Mouse (Mus musculus): Measurements from ENCODE around the gene Catsper1. TPM values are rescaled to one million over a fixed set of nuclear protein-coding genes. Genes with fewer than 3 reads are reported as not detected.
A peak's percentile ranks its signal among the peaks of the same experiment; 100 is the strongest.
"Not testable (repeated sequence)": the region's sequence is repeated elsewhere in the genome, so short reads cannot be mapped to it uniquely, and the experiment has no call there.

Catsper1 gene
- polyA plus RNA-seq, 1 experiment from 2014 or later: not detected

GRCm38 (mm10) chr19:5323801-5324200, 11.7 kb upstream of the Catsper1 start:
- no peak overlapping the region for H3K9ac ChIP-seq
- 62% methylated on average over 17 of the region's 17 CpGs for WGBS
- no peak for ATAC-seq (ENCODE audit: insufficient number of reproducible peaks, low FRiP score, low TSS enrichment, low read depth)
- H3K4me3 ChIP-seq: no peak overlapping the region
- H3K36me3 ChIP-seq: no peaks in the 10 kb centered on the region
- no peaks in the 10 kb centered on the region for H3K27me3 ChIP-seq
- no peaks in the 10 kb centered on the region for H3K9me3 ChIP-seq
- no peak overlapping the region for H3K27ac ChIP-seq
- no peak overlapping the region for H3K4me2 ChIP-seq
- no peaks in the 10 kb centered on the region for H3K4me1 ChIP-seq

- Histone ChIP-seq H3K4me3 (no peak overlapping the region), H3K9ac (no peak overlapping the region), H3K36me3 (no peaks in the 10 kb centered on the region), H3K27ac (no peak overlapping the region), H3K27me3 (no peaks in the 10 kb centered on the region), H3K4me2 (no peak overlapping the region), H3K9me3 (no peaks in the 10 kb centered on the region), H3K4me1 (no peaks in the 10 kb centered on the region)
- 71% methylated on average over 19 of the region's 19 CpGs for WGBS
- ATAC-seq (ENCODE audit: insufficient number of reproducible peaks, low FRiP score, low TSS enrichment, low read depth): no peak
These were observed 7.6 kb upstream of the Catsper1 start for GRCm38 (mm10) chr19:5327970-5328369.

- Histone ChIP-seq H3K36me3 (no peaks in the 10 kb centered on the region), H3K27ac (no peak overlapping the region), H3K27me3 (no peaks in the 10 kb centered on the region), H3K4me2 (no peak overlapping the region), H3K4me3 (no peak overlapping the region), H3K9ac (no peak overlapping the region), H3K4me1 (no peaks in the 10 kb centered on the region), H3K9me3 (no peaks in the 10 kb centered on the region)
- no peak for ATAC-seq (ENCODE audit: insufficient number of reproducible peaks, low FRiP score, low TSS enrichment, low read depth)
- WGBS: 73% methylated on average over 5 of the region's 5 CpGs
These were observed 800 bp upstream of the Catsper1 start for GRCm38 (mm10) chr19:5334741-5335140.

- Histone ChIP-seq H3K36me3 (no peaks in the 10 kb centered on the region), H3K9me3 (no peaks in the 10 kb centered on the region), H3K9ac (no peak overlapping the region), H3K4me1 (no peaks in the 10 kb centered on the region), H3K4me3 (no peak overlapping the region), H3K27me3 (no peaks in the 10 kb centered on the region), H3K27ac (no peak overlapping the region), H3K4me2 (no peak overlapping the region)
- WGBS: 18% methylated on average over 5 of the region's 5 CpGs
- ATAC-seq (ENCODE audit: insufficient number of reproducible peaks, low FRiP score, low TSS enrichment, low read depth): no peak
These were observed 2.4 kb downstream of the Catsper1 start for GRCm38 (mm10) chr19:5337975-5338374.

GRCm38 (mm10) chr19:5341360-5341759, 5.8 kb downstream of the Catsper1 start:
- H3K27me3 ChIP-seq: no peaks in the 10 kb centered on the region
- WGBS: 90% methylated on average over 7 of the region's 7 CpGs
- H3K4me2 ChIP-seq: no peak overlapping the region
- no peak overlapping the region for H3K4me3 ChIP-seq
- H3K9ac ChIP-seq: no peak overlapping the region
- no peak overlapping the region for H3K27ac ChIP-seq
- no peaks in the 10 kb centered on the region for H3K9me3 ChIP-seq
- H3K4me1 ChIP-seq: no peaks in the 10 kb centered on the region
- no peak for ATAC-seq (ENCODE audit: insufficient number of reproducible peaks, low FRiP score, low TSS enrichment, low read depth)
- H3K36me3 ChIP-seq: no peaks in the 10 kb centered on the region

GRCm38 (mm10) chr19:5345297-5346131, 10.0 kb downstream of the Catsper1 start:
- Histone ChIP-seq H3K27ac (no peak overlapping the region), H3K4me2 (no peak overlapping the region), H3K4me1 (peaks cover 15% of the 10 kb centered on the region), H3K9me3 (no peaks in the 10 kb centered on the region), H3K27me3 (peaks cover 13% of the 10 kb centered on the region; the same call in 1 of the 2 replicates), H3K36me3 (no peaks in the 10 kb centered on the region), H3K4me3 (no peak overlapping the region), H3K9ac (no peak overlapping the region)
- ATAC-seq (ENCODE audit: insufficient number of reproducible peaks, low FRiP score, low TSS enrichment, low read depth): no peak
- 67% methylated on average over 6 of the region's 6 CpGs for WGBS

- Histone ChIP-seq H3K4me1 (peaks cover 15% of the 10 kb centered on the region), H3K27me3 (peaks cover 13% of the 10 kb centered on the region; the same call in 1 of the 2 replicates), H3K27ac (no peak overlapping the region), H3K4me2 (no peak overlapping the region), H3K36me3 (no peaks in the 10 kb centered on the region), H3K4me3 (no peak overlapping the region), H3K9ac (no peak overlapping the region), H3K9me3 (no peaks in the 10 kb centered on the region)
- no peak for ATAC-seq (ENCODE audit: insufficient number of reproducible peaks, low FRiP score, low TSS enrichment, low read depth)
- WGBS: 69% methylated on average over 6 of the region's 6 CpGs
These were observed 12.5 kb downstream of the Catsper1 start for GRCm38 (mm10) chr19:5348064-5348463.

- Histone ChIP-seq H3K4me1 (peaks cover 15% of the 10 kb centered on the region), H3K9ac (0 out of 2 replicates have a peak overlapping the region, but pooled peaks have one; percentile 20), H3K27me3 (peaks cover 13% of the 10 kb centered on the region; the same call in 1 of the 2 replicates), H3K4me3 (peak overlapping the region; percentile 37), H3K4me2 (peak overlapping the region; percentile 60), H3K27ac (no peak overlapping the region), H3K9me3 (no peaks in the 10 kb centered on the region), H3K36me3 (no peaks in the 10 kb centered on the region)
- WGBS: 5% methylated on average over 34 of the region's 34 CpGs
- ATAC-seq (ENCODE audit: insufficient number of reproducible peaks, low FRiP score, low TSS enrichment, low read depth): peak; percentile 22; the same call in 1 of the 2 replicates
These were observed 13.3 kb downstream of the Catsper1 start for GRCm38 (mm10) chr19:5348526-5349501.

- H3K36me3 ChIP-seq; H3K27ac ChIP-seq; ATAC-seq (ENCODE audit: insufficient number of reproducible peaks, low FRiP score, low TSS enrichment, low read depth); H3K9me3 ChIP-seq: not testable (repeated sequence)
- Histone ChIP-seq H3K9ac (0 out of 2 replicates have a peak within 1 kb of the TSS, but pooled peaks have one; percentile 20), H3K4me3 (peak within 1 kb of the TSS; percentile 37), H3K27me3 (peaks cover 13% of the 10 kb centered on the region; the same call in 1 of the 2 replicates), H3K4me1 (peaks cover 15% of the 10 kb centered on the region), H3K4me2 (peak within 1 kb of the TSS; percentile 60)
- WGBS: 64% methylated on average over 6 of the region's 6 CpGs
These were observed 13.9 kb downstream of the Catsper1 start, which contains the start of gene Cst6 for GRCm38 (mm10) chr19:5349502-5349873. Gene Cst6, minus strand, starts transcription at chr19:5349574.

GRCm38 (mm10) chr19:5353609-5354008, 18.1 kb downstream of the Catsper1 start:
- no peak overlapping the region for H3K4me2 ChIP-seq
- no peaks in the 10 kb centered on the region for H3K9me3 ChIP-seq
- H3K4me3 ChIP-seq: no peak overlapping the region
- no peak overlapping the region for H3K9ac ChIP-seq
- H3K27ac ChIP-seq: no peak overlapping the region
- H3K4me1 ChIP-seq: peaks cover 8% of the 10 kb centered on the region
- H3K27me3 ChIP-seq: peaks cover 10% of the 10 kb centered on the region; the same call in 1 of the 2 replicates
- no peak for ATAC-seq (ENCODE audit: insufficient number of reproducible peaks, low FRiP score, low TSS enrichment, low read depth)
- WGBS: 83% methylated on average over 2 of the region's 2 CpGs
- no peaks in the 10 kb centered on the region for H3K36me3 ChIP-seq

- Histone ChIP-seq H3K9ac (no peak overlapping the region), H3K36me3 (no peaks in the 10 kb centered on the region), H3K27me3 (no peaks in the 10 kb centered on the region), H3K4me2 (no peak overlapping the region), H3K9me3 (no peaks in the 10 kb centered on the region), H3K4me3 (no peak overlapping the region), H3K27ac (no peak overlapping the region), H3K4me1 (no peaks in the 10 kb centered on the region)
- no peak for ATAC-seq (ENCODE audit: insufficient number of reproducible peaks, low FRiP score, low TSS enrichment, low read depth)
- WGBS: no CpG with 5 or more reads among the region's 1 CpGs
These were observed 20.5 kb downstream of the Catsper1 start for GRCm38 (mm10) chr19:5356080-5356479.

Measured in limb, embryonic 15.5 days (tissue).